Mouse (Mus musculus): Measurements from ENCODE around the gene Rfc4. TPM values are rescaled to one million over a fixed set of nuclear protein-coding genes. Genes with fewer than 3 reads are reported as not detected.

Gene Rfc4
- total RNA-seq (2021), result 1 to 10 TPM; 4.8 to 5.1 TPM
- long read RNA-seq, experiment 1, partial matches to known transcripts, result 0 of 3 reads
- long read RNA-seq, experiment 1, other reads (novel, unspliced or antisense), result 0 of 3 reads
- long read RNA-seq, experiment 2, transcript Rfc4-201 (11 exons, 1,228 nt), result major isoform, 16 of 18 reads
- long read RNA-seq, experiment 2, partial matches to known transcripts, result 1 of 18 reads
- long read RNA-seq, experiment 2, other reads (novel, unspliced or antisense), result 1 of 18 reads

- DNase-seq (ENCODE audit: low spot score in 2 of 2), result peak; percentile 94
Observed at GRCm38 (mm10) chr16:23127673-23128375, at the start of gene Rfc4. Gene Rfc4 (minus strand): TSS chr16:23127737.

DNA sequence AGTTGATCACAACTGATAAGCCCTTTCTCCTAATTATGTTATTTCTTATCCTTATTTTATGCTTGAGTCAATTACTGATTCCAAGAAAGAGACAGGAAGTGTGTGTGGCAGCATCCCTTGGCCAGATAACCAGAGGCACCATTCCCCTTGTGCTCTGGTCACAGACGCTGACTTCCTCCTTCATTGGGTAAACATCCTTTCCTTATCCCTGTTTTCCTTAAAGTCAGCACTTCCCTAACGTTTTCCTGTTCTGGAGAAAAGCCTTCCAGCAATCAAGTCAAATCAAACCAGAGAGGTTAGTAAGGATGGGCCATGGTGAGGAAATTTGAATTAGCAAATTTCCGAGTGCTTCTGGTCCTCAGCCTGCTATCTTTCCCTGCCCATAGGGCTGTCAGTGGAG, 48.4 kb upstream of the Rfc4 start:
- no peak for DNase-seq (ENCODE audit: low spot score in 2 of 2)

- DNase-seq (ENCODE audit: low spot score in 2 of 2), result no peak
Observed at GRCm38 (mm10) chr16:23174855-23175254, 47.3 kb upstream of the Rfc4 start.

- no peak for DNase-seq (ENCODE audit: low spot score in 2 of 2)
Observed at GRCm38 (mm10) chr16:23173904-23174303, 46.4 kb upstream of the Rfc4 start.

DNA sequence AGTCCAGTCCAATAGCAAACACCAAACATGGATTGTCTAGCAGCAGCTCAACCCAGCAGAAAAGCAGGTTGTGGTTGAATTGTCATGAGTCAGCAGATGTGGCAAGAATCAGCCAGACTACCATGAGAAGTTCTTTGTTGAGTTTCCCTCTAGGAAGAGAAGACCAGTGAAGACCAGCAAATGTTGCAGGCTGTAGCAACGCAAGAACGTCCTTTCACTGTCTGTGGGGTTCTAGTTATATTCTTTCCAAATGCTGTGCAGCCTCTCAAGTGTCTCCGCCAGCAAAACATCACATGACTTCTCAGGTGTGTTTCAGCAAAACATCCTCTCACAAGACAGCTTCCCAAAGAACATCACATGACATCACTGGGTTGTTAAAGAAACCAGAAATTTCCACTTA, 43.3 kb upstream of the Rfc4 start:
- no peak for DNase-seq (ENCODE audit: low spot score in 2 of 2)

GRCm38 (mm10) chr16:23167079-23167478, 39.5 kb upstream of the Rfc4 start:
- no peak for DNase-seq (ENCODE audit: low spot score in 2 of 2)

GRCm38 (mm10) chr16:23166646-23167045, 39.1 kb upstream of the Rfc4 start:
- DNase-seq (ENCODE audit: low spot score in 2 of 2), result no peak

- DNase-seq (ENCODE audit: low spot score in 2 of 2), result no peak
Observed at GRCm38 (mm10) chr16:23165441-23165840, 37.9 kb upstream of the Rfc4 start.

DNA sequence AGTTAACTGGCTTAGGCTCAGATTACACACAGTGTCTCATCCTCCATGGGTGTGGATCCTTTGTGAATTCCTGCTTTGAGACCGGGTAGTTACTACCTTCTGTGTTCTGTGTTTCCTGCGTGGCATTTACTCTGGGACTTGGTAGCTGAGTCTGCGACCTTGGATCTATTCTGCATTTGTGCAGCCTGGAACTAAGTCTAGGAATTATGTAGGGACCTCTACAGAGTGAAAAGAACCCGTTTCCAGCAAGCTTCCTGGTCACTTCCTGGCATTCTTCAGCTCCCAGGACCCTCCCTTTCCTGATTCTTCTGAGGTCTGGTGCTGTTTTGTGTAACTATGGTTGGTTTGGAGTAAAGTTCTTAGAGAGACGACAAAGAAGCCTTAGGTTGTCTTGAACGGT, 36.9 kb upstream of the Rfc4 start:
- no peak for DNase-seq (ENCODE audit: low spot score in 2 of 2)

DNA sequence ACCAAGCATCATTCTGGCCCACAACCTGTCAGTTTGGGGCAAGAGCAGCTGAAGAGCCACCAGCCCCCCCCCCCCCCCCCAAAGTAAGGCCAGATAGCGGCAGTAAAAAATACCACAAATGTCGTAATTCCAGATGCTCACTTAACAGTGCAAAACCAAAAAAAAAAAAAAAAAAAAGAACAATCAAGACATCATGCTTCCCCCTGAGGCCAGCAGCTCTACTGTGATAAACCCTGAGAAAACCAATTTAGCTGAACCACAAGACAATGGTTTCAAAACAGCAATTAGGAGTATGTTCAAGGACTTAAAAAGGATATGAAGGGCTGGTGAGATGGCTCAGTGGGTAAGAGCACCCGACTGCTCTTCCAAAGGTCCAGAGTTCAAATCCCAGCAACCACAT, 34.6 kb upstream of the Rfc4 start:
- DNase-seq (ENCODE audit: low spot score in 2 of 2), result no peak

GRCm38 (mm10) chr16:23159749-23160148, 32.2 kb upstream of the Rfc4 start:
- DNase-seq (ENCODE audit: low spot score in 2 of 2), result no peak

- DNase-seq (ENCODE audit: low spot score in 2 of 2), result no peak
Observed at GRCm38 (mm10) chr16:23158957-23159356, 31.4 kb upstream of the Rfc4 start.

DNA sequence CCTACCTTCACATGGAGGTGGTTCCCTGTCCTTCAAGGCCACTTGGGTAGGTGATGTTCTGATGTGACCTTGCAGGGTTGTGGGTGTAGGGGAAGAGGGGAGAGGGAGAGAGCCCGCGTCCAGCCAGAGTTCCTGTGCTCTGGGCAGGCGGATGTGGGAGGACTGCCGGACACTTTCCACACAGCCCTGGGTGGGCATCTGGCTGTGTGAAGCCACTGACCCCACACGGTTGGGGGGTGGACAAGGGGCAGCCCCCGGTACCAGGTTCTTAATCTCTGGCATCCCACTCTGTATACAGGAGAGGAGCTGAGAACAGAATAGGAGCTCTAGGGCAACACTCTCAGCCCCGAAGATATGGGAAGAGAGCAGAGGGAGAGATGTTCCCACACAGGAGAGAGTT, 30.8 kb upstream of the Rfc4 start:
- DNase-seq (ENCODE audit: low spot score in 2 of 2), result no peak

GRCm38 (mm10) chr16:23157013-23157412, 29.5 kb upstream of the Rfc4 start:
- no peak for DNase-seq (ENCODE audit: low spot score in 2 of 2)

- DNase-seq (ENCODE audit: low spot score in 2 of 2), result no peak
Observed at GRCm38 (mm10) chr16:23154261-23154660, 26.7 kb upstream of the Rfc4 start.

- peak; percentile 17 to 40 for DNase-seq (ENCODE audit: low spot score in 2 of 2)
Observed at GRCm38 (mm10) chr16:23151423-23151822, 23.9 kb upstream of the Rfc4 start.

GRCm38 (mm10) chr16:23149396-23149795, 21.9 kb upstream of the Rfc4 start:
- no peak for DNase-seq (ENCODE audit: low spot score in 2 of 2)

DNA sequence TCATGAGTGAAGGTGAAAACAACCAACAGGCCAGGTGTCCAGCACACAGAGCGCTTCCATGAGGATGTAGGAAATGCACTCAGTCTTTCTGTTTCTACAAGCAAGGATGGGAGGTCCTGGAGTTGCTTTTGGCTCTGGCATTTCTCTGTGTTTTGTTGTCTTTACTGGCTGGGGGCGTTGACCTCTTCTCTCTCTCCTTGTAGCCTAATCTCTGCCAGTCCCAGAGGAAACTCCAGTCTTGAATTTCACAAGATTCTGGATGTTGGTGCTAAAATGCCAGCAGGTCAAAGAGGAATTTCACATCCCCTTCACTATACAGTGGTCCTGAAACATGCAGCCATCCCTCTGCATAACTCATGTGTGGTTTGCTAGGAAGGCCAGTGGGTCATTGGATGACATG, 21.4 kb upstream of the Rfc4 start:
- DNase-seq (ENCODE audit: low spot score in 2 of 2), result no peak

- DNase-seq (ENCODE audit: low spot score in 2 of 2), result no peak
Observed at GRCm38 (mm10) chr16:23146280-23146679, 18.7 kb upstream of the Rfc4 start, which contains the start of gene Adipoq. Gene Adipoq (plus strand): TSS chr16:23146536.

DNA sequence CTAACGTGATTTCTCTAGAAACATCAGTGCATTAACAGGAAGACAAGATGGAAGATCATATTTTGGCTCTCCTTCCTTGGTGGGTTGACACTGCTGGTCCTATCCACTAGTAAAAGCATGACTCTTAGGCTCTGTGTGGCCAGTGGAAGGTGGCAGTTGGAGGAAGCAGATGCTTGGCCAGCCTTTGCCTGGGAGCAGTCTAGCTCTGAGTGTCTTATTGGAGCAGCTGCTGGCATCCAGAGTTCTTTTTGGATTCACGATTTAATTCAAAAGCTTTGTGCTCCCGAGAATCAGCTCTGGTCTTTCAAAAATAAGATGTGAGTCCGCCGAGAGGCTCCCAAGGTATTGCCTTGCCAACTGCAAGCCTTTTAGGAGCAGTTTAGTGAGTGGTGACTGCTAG, 17.7 kb upstream of the Rfc4 start:
- DNase-seq (ENCODE audit: low spot score in 2 of 2), result no peak

DNA sequence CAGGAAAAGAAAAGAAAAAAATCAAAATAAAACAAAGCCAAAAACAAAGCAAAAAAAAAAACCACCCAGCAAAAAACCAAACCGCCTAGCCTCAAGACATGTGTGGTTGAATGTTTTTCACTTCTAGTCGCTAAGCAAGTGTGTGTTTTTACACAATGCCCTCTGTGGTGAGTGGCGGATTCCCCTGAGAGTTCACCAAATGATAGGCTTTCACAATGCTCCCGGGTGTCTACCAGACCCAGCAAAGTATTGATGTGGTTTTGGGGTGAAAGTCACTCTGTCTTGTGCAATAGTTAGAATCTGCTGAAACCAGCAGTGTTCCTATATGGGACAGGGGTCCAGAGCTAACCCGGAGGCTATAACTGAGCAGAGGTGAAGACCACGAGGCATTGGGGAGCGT, 16.8 kb upstream of the Rfc4 start:
- DNase-seq (ENCODE audit: low spot score in 2 of 2), result no peak

DNA sequence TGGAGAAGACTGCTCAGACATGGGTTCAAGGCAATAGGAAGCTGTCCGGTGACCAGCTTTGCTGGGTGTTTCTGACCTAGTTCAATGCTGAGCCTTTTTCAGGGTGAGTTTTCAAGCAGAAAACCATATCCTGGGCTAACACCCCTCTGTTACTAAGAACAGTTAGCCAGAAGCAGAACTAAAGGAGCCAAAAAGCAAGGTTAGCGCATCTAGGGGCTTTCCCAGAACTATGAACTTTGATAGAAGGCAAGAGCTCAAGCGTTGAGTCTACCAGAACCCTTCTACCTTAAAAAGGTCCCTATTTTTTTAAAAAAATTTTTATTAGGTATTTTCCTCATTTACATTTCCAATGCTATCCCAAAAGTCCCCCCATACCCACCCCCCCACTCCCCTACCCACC, 13.4 kb upstream of the Rfc4 start:
- DNase-seq (ENCODE audit: low spot score in 2 of 2), result no peak

- peak in 1 of 2 experiments; percentile 9 for DNase-seq (ENCODE audit: low spot score in 2 of 2)
Observed at GRCm38 (mm10) chr16:23136406-23136970, 9.0 kb upstream of the Rfc4 start.

Measured in layer of hippocampus, postnatal 14 days (tissue).